Mouse (Mus musculus) CH12.LX (cell line): ENCODE measurements at regions not wholly inside any gene's neighbourhood (a gene's known extent, or its start where the extent isn't known, plus 50 kb on each side); places are given as distances from the start of the nearest gene placed in this dataset.

Experiments used
- BHLHE40 ChIP-seq: IDR thresholded peaks from 2 replicates; pipeline ENCODE4 v1.6.1; 2011; ENCODE audit warnings: mild to moderate bottlenecking, low read depth, low read length, improper control_type of control experiment
- POLR2A ChIP-seq: IDR thresholded peaks from 2 replicates; pipeline ENCODE4 v1.6.1; 2011; ENCODE audit warnings: low read depth, mild to moderate bottlenecking, improper control_type of control experiment, low read length

DNA sequence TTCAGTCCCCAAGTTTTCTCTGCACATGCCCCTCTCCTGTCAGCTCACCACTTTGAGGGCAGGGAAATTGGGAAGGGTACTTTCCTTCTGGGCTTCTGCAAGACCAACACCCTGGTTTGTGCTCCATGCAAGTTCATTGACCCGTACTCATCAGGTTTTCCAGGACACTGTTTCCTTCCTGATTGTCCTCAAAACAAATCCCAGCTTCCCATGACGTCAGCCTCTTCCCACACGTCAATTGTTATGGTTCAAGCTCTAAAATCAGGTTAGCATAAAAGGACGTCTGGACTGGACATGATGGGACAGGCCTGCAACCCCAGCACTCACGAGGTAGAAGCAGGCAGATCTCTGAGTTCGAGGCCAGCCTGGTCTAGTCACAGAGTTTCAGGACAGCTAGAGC is 84.3 kb upstream of the Cep85l start:
- TF ChIP-seq POLR2A: no peak
- no peak for TF ChIP-seq BHLHE40
